Mouse (Mus musculus) c-Kit-negative CD71-positive TER-119-positive erythroid progenitor cells, embryonic 14.5 days (primary cell): ENCODE results near the gene Usp10.

ENCODE experiments used
- DNase-seq: peaks from one replicate; pipeline ENCODE4 v3.0.0-alpha.2; 2013; ENCODE audit warnings: low read depth, low spot score

Usp10 gene

GRCm38 (mm10) chr8:119915298-119915697, 5.1 kb downstream of the Usp10 start:
- DNase-seq, result no peak

DNA sequence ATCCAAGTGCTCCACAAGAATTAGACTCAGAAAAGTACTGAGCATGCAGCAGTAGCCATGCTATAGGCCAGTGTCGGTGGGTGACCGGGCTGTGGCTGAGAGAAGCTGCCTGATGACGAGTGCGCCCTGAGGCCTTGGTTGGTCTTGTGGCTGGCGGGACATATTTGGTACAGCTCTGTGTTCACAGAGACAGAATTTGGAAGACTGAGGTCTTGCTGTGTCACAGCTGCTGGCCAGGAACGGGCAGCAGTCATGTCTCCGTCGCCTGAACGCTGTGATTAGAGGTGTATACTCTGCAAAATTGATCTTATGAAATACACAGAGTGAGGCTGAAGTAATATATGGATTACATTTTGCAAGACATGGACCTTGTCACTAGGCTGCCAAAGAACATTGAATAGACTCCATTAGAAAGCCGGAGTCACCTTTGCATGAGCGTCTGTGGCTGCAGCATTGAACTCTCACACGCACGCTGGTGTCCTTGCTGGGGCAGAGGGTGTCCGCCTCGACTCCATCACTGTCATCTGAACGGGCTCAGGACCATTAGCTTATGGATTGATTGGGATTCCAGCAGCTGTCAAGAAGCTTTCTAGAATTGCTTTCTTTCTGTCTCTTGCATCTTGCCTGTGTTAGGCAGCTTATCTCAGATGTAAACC, 6.2 kb downstream of the Usp10 start:
- no peak for DNase-seq

- no peak for DNase-seq
These were observed 7.3 kb downstream of the Usp10 start for GRCm38 (mm10) chr8:119917415-119917814.

DNA sequence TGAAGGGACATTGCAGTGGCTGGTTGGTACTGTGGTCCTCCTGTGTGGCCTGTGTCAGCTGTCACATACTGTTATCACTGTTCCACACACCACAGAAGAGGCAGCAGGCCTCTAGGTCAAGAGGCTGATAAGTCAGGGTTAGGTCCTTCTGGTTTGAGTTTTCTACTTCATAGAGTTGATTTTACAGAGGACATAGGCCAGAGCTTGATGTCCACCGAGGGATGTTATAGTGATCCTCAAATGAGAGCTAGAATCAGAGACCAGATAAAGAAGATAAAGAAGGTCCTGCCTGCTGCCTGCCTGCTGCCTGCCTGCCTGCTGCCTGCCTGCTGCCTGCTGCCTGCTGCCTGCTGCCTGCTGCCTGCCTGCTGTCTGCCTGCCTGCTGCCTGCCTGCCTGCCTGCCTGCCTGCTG, 8.0 kb downstream of the Usp10 start:
- peak; percentile 70 for DNase-seq

DNA sequence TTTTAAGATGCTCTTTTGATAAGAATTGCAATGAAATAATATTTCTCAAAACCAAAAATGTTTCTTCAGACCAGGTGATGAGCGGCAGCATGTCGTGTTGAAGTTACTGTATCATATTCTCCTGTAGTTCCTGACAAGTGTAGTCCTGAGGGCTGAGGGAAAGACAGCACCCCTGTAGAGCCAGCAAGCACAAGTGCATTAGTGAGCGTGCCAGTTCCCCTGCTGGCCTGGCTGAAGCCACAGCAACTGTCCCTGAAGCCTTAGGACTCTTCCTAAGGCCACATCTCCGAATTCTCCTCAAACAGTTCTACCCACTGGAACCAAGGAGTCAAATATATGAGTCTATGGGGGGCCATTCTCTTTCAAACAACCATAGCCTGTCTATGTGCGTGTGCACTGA, 13.1 kb downstream of the Usp10 start:
- DNase-seq, result no peak

DNA sequence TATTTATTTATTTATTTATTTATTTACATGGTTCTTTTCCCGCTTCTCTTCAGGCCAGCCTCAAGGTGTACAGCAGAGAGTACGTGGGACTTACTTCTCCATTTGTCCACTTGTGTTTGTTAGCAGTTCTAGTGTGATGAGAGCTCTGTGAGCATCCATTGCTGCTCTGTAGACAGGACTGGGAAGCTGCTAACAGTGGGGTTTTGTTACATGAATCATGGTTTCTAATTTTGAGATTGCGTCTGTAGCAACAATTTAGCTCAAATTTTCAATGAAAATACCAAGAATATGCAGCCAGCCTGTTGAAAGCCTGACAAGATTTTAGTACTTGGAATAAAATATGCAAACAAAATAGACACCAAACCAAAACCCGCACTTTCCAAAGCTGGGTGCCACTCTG, 15.3 kb downstream of the Usp10 start:
- DNase-seq, result no peak

DNA sequence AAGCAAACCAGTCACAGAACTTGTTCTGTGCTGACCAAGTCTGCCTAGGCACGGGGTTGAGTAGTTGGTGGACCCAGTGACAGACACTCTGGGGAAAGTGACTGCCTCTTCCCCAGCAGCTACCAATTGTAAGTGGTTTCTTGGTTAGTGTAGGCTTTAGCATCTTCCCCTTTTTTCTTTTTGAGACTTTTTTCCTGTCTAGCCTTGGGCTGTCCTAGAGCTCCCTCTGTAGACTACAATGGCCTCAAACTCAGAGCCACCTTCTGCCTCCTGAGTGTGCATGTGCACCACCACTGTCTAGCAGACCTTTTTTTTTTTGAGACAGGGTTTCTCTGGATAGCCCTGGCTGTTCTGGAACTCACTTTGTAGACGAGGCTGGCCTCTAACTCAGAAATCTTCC, 16.3 kb downstream of the Usp10 start:
- DNase-seq, result no peak

GRCm38 (mm10) chr8:119927422-119928092, 17.4 kb downstream of the Usp10 start:
- no peak for DNase-seq

DNA sequence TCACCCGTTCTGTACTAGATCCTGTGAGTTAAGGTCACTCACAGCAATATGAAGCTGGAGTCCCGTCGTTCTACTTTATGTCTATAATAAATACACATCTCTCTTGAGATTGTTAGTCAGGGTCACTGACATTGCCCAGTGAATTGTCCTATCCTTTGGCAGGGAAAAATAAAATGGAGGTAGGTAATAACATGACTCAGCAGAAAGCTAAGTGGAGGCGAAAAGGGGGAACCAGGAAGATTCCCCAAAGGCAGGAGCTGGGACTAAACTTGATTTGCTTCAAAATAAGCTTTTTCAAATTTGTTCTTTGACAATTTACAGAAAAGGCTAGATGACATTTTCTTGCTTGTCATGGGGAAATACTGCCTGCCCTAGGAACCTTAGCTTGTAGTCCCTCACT, 21.2 kb downstream of the Usp10 start:
- DNase-seq, result no peak

DNA sequence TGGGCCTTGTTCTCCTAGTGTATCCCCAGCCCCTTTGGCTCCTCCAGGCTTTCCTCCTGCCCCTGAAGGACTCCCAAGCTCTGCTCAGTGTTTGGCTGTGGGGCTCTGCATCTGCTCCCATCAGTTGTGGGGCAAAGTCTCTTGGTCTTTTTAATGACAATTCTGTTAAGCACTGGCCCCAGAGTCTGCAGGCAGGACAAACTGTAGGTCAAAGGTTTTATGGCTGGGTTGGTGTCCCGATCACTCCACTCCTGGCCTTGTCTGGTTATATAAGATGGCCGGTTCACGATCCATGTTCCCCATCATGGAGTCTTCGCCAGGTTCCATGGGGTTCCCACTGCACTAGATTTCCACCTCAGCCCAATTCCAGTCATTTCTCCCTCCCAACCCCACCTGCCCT, 23.5 kb downstream of the Usp10 start:
- DNase-seq, result no peak

DNA sequence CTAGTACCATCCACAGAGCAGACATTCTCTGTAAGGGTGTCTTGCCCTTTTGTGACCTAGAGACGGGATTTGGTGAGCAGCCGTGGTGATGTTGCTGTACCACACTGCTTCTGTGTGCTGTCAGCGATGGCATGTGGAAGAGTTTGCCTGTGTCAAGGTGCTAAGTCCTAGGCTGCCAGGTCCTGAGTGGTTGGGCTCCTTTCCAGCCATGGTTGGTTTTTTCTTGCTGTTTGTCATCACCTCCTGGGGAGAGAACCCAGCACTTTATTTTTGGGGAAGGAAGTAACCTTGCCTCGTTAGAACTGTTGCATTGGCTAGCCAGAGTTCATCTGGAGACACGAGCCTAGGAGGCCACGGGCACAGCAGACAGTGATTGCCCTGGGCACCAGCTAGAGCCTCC, 25.4 kb downstream of the Usp10 start:
- no peak for DNase-seq

DNA sequence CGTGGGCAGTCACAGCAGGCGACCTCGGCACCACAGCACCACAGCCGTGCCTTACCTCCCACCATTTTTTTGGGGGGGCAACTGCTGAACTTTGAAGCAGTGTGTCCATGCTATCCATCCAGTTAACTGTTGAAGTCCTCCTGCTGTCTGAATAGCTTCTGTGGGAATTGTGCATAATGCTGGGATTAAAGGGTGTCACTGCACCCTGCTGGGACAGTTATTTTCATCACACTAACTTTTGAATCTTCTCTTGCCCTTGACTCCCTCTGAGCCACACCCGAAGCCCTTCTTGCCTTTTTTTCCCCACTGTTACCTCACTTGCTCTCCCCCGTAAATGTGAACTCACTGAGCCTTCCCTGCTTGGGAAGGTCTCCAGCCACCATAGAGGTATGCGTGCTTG, 28.3 kb downstream of the Usp10 start:
- no peak for DNase-seq

DNA sequence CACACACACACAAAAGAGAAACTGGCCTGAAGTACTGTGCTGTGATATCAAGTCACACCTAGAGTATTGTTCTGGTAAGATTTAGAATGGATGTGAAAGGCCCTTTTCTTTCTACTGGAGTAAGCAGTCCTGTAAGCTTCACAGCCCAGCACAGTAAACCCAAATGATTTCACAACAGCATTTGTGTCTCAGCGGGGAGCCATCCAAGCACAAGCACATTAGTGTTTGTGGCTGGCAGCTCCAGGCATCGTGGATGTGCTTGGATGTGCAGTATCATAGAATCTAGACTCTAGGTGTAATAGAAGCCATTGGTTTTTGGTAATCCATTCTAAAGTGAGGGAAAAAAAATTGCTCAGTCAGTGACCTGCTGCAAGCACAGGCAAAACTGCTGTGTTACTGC, 29.2 kb downstream of the Usp10 start:
- no peak for DNase-seq

- DNase-seq, result no peak
These were observed 31.3 kb downstream of the Usp10 start for GRCm38 (mm10) chr8:119941471-119941870.

DNA sequence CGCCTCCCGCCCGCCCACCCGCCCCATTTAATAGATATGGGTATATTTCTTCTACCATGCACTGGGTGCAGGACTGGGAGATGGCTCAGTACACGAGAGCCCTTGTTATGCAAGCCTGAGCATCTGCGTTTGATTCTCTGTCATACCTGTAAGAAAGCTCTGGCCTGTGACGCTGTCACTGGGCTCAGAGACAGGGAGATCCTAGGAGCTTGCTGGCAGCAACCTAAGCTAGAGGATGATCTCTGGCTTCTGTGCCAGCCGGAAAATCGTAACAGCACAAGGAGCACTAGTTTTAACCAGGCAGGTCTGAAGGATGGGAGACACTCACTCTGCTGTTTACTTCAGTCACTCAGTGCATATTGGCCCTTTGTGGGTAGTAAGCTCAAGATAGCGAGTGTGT, 33.5 kb downstream of the Usp10 start:
- no peak for DNase-seq

DNA sequence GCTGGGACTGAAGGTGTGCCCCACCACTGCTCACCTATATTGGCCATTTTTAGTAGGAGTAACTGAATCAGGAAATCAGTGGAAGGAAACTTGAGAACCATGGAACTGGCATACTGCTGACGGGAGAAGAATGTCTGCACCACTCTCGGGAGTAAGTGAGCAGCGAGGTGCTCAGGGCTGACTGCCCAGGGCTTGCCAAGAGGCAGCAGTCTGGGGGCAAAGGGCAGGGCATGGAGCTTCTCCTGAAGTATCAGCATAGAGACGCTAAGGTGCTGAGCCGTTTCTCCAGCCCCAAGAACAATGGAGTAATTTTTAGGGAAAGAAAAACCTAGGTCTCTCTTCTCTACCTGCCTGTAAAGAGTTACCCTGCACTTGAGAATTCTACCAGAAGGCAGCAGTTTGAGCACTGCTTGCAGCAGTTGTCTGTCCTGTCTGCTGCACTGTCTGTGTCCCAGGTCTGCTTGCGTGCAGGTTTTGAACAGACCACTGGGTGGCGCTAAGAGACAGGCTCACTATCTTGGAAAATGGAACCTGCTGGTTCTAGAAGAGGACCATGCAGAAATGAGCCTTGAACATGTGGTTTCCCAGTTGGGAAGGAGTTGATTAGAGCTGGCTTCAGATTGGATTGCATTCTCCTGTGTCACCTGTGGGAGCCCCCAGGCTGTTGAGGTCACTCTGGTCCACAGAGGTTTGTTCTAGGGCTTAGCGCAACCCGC, 34.1 kb downstream of the Usp10 start:
- peak; percentile 26 for DNase-seq

GRCm38 (mm10) chr8:119946326-119946865, 36.2 kb downstream of the Usp10 start:
- DNase-seq, result no peak

- no peak for DNase-seq
These were observed 37.5 kb downstream of the Usp10 start for GRCm38 (mm10) chr8:119947653-119948052.

- DNase-seq, result no peak
These were observed 38.2 kb downstream of the Usp10 start for GRCm38 (mm10) chr8:119948340-119948739.

- DNase-seq, result no peak
These were observed 42.1 kb downstream of the Usp10 start for GRCm38 (mm10) chr8:119952282-119952681.

DNA sequence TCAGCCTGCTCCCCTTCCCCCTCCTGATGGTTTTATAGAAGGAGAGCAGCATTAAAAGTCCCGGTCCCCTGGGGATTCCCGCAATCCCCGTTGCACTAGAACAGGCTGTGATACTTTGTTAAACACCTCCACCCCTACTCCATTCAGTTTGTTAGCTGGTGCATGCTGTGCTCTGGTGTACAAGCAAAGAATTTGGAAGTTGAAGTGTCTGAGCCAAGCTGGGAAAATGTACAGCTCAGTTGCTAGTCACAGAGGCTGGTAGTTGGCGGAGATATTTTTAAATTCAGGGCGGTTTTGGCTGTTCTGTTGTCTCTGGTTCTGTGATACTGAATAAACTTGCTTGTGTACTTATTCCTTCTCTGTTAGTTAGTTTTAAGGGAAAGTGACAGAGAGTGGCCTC, 42.6 kb downstream of the Usp10 start:
- DNase-seq, result no peak

GRCm38 (mm10) chr8:119955333-119955732, 45.2 kb downstream of the Usp10 start:
- no peak for DNase-seq

- no peak for DNase-seq
These were observed 47.9 kb downstream of the Usp10 start for GRCm38 (mm10) chr8:119958076-119958475.
